Mouse (Mus musculus) heart, adult 2 months (tissue): ENCODE data around the gene Rtcb.

Experiments used
- CTCF ChIP-seq: fragments of 200-600 bp; IDR thresholded peaks from 2 replicates; pipeline ENCODE4 v1.8.1; 2022; ENCODE audit warnings: antibody characterized with exemption, mild to moderate bottlenecking, moderate library complexity
- EP300 ChIP-seq: fragments of 200-500 bp; IDR thresholded peaks from 2 replicates; pipeline ENCODE4 v1.6.1; 2011; ENCODE audit warnings: low read depth, low read length, control low read depth; ENCODE audit not compliant: insufficient read depth

DNA sequence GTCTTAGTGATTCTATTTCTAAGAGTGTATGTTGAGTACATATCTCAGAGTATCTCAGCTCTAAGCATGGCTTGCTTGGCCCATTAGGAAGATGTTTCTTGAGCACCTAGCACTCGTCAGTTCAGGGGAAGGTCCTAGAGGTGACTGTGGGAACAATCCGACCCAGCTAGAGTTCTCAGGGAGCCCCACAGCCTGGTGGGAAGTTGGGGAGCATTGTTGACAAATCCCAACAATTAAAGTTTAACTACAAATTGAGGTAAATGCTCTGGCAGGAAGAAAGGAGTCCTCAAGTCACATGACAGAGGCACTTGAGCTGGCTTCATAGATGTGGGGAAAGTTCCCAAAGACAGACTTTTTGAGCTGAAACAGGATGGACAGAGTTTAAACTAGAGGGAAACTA, 11.1 kb upstream of the Rtcb start:
- no peak for TF ChIP-seq CTCF
- TF ChIP-seq EP300, result no peak
